Mouse (Mus musculus) bone marrow, adult 2 months (tissue): ENCODE measurements around the gene Ccdc117.

Experiments
- CTCF ChIP-seq: fragments of 200-500 bp; IDR thresholded peaks from 2 replicates; pipeline ENCODE4 v1.5.1; 2011; ENCODE audit warnings: low read length, control low read depth; ENCODE audit not compliant: control insufficient read depth, insufficient read depth
- POLR2A ChIP-seq: fragments of 200-500 bp; IDR thresholded peaks from 2 replicates; pipeline ENCODE4 v1.6.1; 2011; ENCODE audit warnings: low read depth, mild to moderate bottlenecking, control low read depth, low read length, borderline replicate concordance; ENCODE audit not compliant: control insufficient read depth

DNA sequence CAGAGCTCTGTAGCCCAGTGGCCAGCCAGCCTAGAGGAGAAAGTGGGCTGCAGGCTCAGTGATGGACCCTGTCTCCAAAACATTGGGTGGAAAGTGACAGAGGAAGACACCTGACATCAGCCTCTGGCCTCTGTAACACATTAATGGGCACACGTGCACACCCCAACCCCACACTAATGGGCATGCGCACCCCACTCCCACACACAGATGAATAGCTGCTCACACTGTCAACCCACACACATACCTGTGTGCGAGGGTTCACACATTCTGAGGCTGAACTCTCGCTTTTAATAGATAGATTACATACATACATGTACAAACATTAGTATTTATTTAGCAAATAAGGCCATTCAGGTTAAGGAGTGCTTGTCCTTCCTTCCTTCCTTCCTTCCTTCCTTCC, 27.9 kb downstream of the Ccdc117 start:
- TF ChIP-seq CTCF = no peak
- TF ChIP-seq POLR2A = no peak
